Mouse (Mus musculus) forebrain, embryonic 16.5 days (tissue): ENCODE results near the gene Ormdl2. TPM values are rescaled to one million over a fixed set of nuclear protein-coding genes. Genes with fewer than 3 reads are reported as not detected.

Experiments
- ATAC-seq: fragments of 200-750 bp; cut with Nextera tagmentation; 2 replicates; pipeline ENCODE4 v1.8.0; 2017; ENCODE audit warnings: mild to moderate bottlenecking, moderate library complexity
- H3K27ac ChIP-seq: fragments of 300-500 bp; sonication (generic); 2 replicates; pipeline ENCODE4 v1.5.1; 2014; ENCODE audit warnings: low read length, control low read depth
- H3K27me3 ChIP-seq: fragments of 300-500 bp; sonication (generic); replicated peaks from 2 replicates; pipeline ENCODE4 v1.6.1; 2014; ENCODE audit warnings: low read length; ENCODE audit not compliant: control insufficient read depth, insufficient read depth
- H3K36me3 ChIP-seq: fragments of 300-500 bp; sonication (generic); 2 replicates; pipeline ENCODE4 v1.6.1; 2014; ENCODE audit not compliant: control insufficient read depth, insufficient read depth
- H3K4me1 ChIP-seq: fragments of 300-500 bp; sonication (generic); replicated peaks from 2 replicates; pipeline ENCODE4 v1.6.1; 2014; ENCODE audit warnings: low read length; ENCODE audit not compliant: control insufficient read depth, insufficient read depth
- H3K4me2 ChIP-seq: fragments of 300-500 bp; sonication (generic); 2 replicates; pipeline ENCODE4 v1.6.1; 2014; ENCODE audit warnings: mild to moderate bottlenecking, low read length, control low read depth
- H3K4me3 ChIP-seq: fragments of 300-500 bp; sonication (generic); replicated peaks from 2 replicates; pipeline ENCODE4 v1.5.1; 2014; ENCODE audit warnings: mild to moderate bottlenecking, low read length, control low read depth
- H3K9ac ChIP-seq: fragments of 300-500 bp; sonication (generic); replicated peaks from 2 replicates; pipeline ENCODE4 v1.6.1; 2014; ENCODE audit warnings: low read depth, low read length, control low read depth
- H3K9me3 ChIP-seq: fragments of 300-500 bp; sonication (generic); 2 replicates; pipeline ENCODE4 v1.6.1; 2016; ENCODE audit warnings: low read length; ENCODE audit not compliant: control insufficient read depth
- WGBS: fragments of 180-500 bp; shearing (Covaris S2); extraction: QIAGEN DNeasy Blood & Tissue Kit; methylation state at CpG from one replicate; pipeline ENCODE4 v1.1.7; 2014; 5-methylcytosine and 5-hydroxymethylcytosine counted together
- polyA plus RNA-seq: library from polyadenylated mRNA; unstranded; fragments of >200 nt; fragmentation: Nextera tagmentation; extraction: Ambion mirVana; gene quantifications from 2 replicates; pipeline ENCODE4 v1.2.1, GENCODE M21; 2015

Gene Ormdl2
- polyA plus RNA-seq: 20.9 and 22.5 TPM in 2 replicates

DNA sequence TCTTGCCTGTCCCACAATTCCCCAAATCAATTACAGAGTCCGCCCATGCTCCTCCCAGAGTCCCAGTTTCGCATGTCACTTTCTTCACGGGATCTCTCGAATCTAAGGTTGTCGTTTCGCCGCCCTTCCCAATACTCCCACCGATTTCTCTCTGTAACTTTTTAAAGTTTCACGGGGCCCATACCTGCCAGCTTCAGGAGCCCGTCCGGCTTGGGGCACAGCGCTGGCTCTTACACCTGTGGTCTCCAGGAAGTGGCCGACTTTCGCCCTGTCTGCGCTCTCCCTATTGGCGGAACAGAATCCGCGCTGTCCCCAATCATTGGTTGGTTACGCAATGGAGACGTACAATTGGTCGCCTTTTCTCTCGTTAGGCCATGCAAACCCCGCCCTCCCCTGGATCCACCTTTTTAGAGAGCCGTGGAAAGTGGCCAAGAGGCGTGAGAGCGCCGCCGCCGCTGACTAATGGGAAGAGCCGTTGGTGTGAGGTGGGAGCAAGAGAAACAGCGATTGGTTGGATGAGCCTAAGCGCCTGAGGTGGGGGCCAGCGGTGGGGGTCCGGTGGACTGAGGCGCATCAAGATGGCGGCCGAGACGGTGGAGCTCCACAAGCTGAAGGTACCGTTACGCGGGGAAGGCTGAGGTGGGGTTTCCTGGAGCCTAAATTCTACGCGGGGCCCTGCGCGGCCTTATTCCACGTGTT, at the start of gene Ormdl2:
Ormdl2 (minus strand) TSS at position 288 of the 699 bp plus-strand sequence.
- WGBS: under 1% methylated on average over 46 of the region's 46 CpGs

DNA sequence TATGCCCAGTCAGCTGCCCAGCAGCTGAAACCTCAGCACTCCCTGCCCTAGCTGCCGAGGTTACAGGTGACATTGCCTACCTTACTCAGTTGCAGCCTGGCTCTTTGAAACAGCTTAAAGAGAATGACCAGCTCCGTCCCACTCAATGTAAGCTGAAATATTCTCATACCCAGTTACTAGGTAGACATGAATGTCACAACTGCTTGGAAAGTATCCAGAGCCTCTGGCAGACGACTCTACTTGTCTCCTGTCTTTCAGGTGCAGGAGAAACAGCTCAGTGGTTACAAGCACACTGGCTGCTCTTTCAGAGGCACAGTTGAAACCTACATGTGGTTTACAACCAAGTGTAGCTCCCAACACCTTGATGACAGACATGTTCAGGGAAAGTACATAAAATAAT, 48.9 kb upstream of the Ormdl2 start:
- Histone ChIP-seq H3K27me3 (no peaks in the 10 kb centered on the region), H3K4me3 (no peak overlapping the region), H3K9ac (no peak overlapping the region), H3K36me3 (peaks cover 22% of the 10 kb centered on the region), H3K4me1 (no peaks in the 10 kb centered on the region), H3K9me3 (no peaks in the 10 kb centered on the region), H3K4me2 (no peak overlapping the region), H3K27ac (no peak overlapping the region)
- 85% methylated on average over 3 of the region's 3 CpGs for WGBS
- ATAC-seq: no peak

More for the DNA sequence above, at the start of gene Ormdl2:
- peaks cover 15% of the 10 kb centered on the region for H3K36me3 ChIP-seq
- H3K9ac ChIP-seq: peak within 1 kb of the TSS; percentile 77
- no peak within 1 kb of the TSS for H3K27ac ChIP-seq
- no peaks in the 10 kb centered on the region for H3K27me3 ChIP-seq
- H3K4me1 ChIP-seq: peaks cover 16% of the 10 kb centered on the region
- peak within 1 kb of the TSS; percentile 77 for H3K4me2 ChIP-seq
- ATAC-seq: peak; percentile 100
- H3K9me3 ChIP-seq: no peaks in the 10 kb centered on the region
- H3K4me3 ChIP-seq: peak within 1 kb of the TSS; percentile 75

- no peak for ATAC-seq
- Histone ChIP-seq H3K4me1 (no peaks in the 10 kb centered on the region), H3K9me3 (no peaks in the 10 kb centered on the region), H3K4me2 (no peak overlapping the region), H3K27ac (no peak overlapping the region), H3K27me3 (no peaks in the 10 kb centered on the region), H3K9ac (no peak overlapping the region), H3K36me3 (peaks cover 9% of the 10 kb centered on the region), H3K4me3 (no peak overlapping the region)
- WGBS: 84% methylated on average over 1 of the region's 1 CpGs
Observed at GRCm38 (mm10) chr10:128866518-128866917, 45.1 kb upstream of the Ormdl2 start.

DNA sequence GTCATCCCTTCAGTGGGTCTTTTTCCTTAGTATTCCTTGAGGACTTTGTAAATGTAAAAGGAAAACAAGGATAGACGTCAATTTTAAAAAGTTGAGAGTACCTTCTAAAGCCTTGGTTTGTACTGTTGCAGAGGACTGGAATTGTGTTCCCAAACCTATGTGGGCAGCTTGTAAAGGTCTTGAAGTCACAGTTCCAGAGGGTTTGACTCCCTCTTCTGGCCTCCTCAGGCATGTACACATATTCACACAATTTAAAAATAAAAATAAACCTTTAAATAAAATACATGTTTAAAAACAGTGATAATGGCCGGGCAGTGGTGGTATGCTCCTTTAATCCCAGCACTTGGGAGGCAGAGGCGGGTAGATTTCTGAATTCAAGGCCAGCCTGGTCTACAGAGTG, 44.6 kb upstream of the Ormdl2 start:
- Histone ChIP-seq H3K4me1 (no peaks in the 10 kb centered on the region), H3K4me2 (no peak overlapping the region), H3K36me3 (peaks cover 8% of the 10 kb centered on the region), H3K9ac (no peak overlapping the region), H3K27ac (no peak overlapping the region), H3K27me3 (no peaks in the 10 kb centered on the region), H3K9me3 (no peaks in the 10 kb centered on the region), H3K4me3 (no peak overlapping the region)
- WGBS: 90% methylated on average over 3 of the region's 3 CpGs
- ATAC-seq: no peak

DNA sequence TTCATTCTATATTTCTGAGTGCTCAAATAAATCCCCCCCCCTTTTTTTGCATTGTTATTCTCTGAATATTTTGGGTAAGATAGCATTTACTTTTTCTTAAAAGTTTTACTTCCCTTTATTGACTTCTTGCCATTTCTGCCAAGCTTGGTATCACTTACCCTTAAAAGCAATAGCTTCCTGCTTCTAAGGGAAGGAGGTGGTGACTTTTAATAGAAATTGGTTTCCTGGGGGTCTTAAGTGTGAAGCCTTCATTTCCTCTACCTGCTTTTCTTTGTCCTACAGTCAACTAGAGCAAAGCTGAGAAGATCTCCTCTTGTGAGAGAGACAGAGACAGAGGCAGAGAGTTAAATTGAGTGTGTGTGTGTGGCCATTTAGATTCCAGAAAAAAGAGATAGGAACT, 39.7 kb upstream of the Ormdl2 start:
- no peak for ATAC-seq
- no peak overlapping the region for H3K4me3 ChIP-seq
- no peaks in the 10 kb centered on the region for H3K27me3 ChIP-seq
- H3K36me3 ChIP-seq: peaks cover 8% of the 10 kb centered on the region
- H3K4me2 ChIP-seq: no peak overlapping the region
- no peak overlapping the region for H3K9ac ChIP-seq
- H3K4me1 ChIP-seq: no peaks in the 10 kb centered on the region
- H3K9me3 ChIP-seq: no peaks in the 10 kb centered on the region
- H3K27ac ChIP-seq: no peak overlapping the region

DNA sequence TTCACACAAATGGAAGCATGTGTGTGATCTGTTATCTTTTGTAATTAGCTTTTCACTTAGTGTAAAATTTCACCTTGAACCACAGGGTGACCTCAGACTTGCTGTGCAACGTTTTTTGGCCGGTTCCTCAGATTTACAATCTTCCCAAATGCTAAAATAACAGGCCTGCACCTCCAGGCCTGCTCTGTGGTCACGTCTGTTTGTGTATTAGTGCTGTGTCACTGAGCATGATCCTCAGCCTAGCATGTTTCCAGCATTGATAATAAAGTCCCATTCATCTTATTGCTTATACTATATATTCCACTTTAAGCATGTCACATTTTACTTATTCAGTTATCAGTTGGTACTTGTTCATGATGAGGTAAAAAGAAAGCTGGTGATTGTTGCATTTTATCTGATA, 28.9 kb upstream of the Ormdl2 start:
- no peaks in the 10 kb centered on the region for H3K27me3 ChIP-seq
- no peaks in the 10 kb centered on the region for H3K9me3 ChIP-seq
- no peak overlapping the region for H3K9ac ChIP-seq
- no peak overlapping the region for H3K27ac ChIP-seq
- no peaks in the 10 kb centered on the region for H3K4me1 ChIP-seq
- no peak for ATAC-seq
- no peak overlapping the region for H3K4me2 ChIP-seq
- peaks cover 12% of the 10 kb centered on the region for H3K36me3 ChIP-seq
- H3K4me3 ChIP-seq: no peak overlapping the region
- 82% methylated on average over 3 of the region's 3 CpGs for WGBS

- Histone ChIP-seq H3K4me3 (no peak overlapping the region), H3K27me3 (no peaks in the 10 kb centered on the region), H3K4me2 (no peak overlapping the region), H3K36me3 (peaks cover 15% of the 10 kb centered on the region), H3K27ac (no peak overlapping the region), H3K4me1 (no peaks in the 10 kb centered on the region), H3K9me3 (no peaks in the 10 kb centered on the region), H3K9ac (no peak overlapping the region)
- WGBS: 81% methylated on average over 2 of the region's 2 CpGs
- no peak for ATAC-seq
Observed at GRCm38 (mm10) chr10:128848426-128848825, 27.0 kb upstream of the Ormdl2 start.

GRCm38 (mm10) chr10:128846664-128847063, 25.2 kb upstream of the Ormdl2 start:
- WGBS: 98% methylated on average over 4 of the region's 4 CpGs
- H3K27ac ChIP-seq: no peak overlapping the region
- H3K4me2 ChIP-seq: no peak overlapping the region
- H3K4me3 ChIP-seq: no peak overlapping the region
- no peak for ATAC-seq
- H3K27me3 ChIP-seq: no peaks in the 10 kb centered on the region
- no peaks in the 10 kb centered on the region for H3K9me3 ChIP-seq
- H3K9ac ChIP-seq: no peak overlapping the region
- no peaks in the 10 kb centered on the region for H3K4me1 ChIP-seq
- H3K36me3 ChIP-seq: peaks cover 20% of the 10 kb centered on the region

GRCm38 (mm10) chr10:128845516-128845915, 24.1 kb upstream of the Ormdl2 start:
- Histone ChIP-seq H3K9ac (no peak overlapping the region), H3K4me3 (no peak overlapping the region), H3K27me3 (no peaks in the 10 kb centered on the region), H3K36me3 (peaks cover 23% of the 10 kb centered on the region), H3K9me3 (no peaks in the 10 kb centered on the region), H3K4me2 (no peak overlapping the region), H3K4me1 (no peaks in the 10 kb centered on the region), H3K27ac (no peak overlapping the region)
- WGBS: 38% methylated on average over 2 of the region's 2 CpGs
- ATAC-seq: no peak

DNA sequence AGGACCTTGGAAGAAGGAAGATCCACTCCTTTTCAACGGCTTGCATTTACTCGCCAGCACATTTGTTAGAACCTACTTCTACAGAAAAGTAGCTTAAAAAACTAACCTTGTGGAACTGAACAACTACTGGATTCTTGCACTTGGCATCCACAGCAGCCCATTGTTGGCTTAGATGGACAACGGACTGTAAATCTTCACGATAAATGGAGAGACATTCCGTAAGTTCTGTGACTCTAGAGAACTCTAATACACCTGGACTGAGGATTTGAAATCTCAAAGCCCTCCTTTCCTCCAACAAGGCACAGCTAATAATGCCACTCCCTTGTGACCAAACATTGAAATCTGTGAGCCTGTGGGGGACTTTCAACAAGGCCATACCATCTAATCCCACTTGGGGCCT, 21.8 kb upstream of the Ormdl2 start:
- 93% methylated on average over 5 of the region's 5 CpGs for WGBS
- peaks cover 18% of the 10 kb centered on the region for H3K36me3 ChIP-seq
- ATAC-seq: no peak

More for the DNA sequence above, 21.8 kb upstream of the Ormdl2 start:
- Histone ChIP-seq H3K4me2 (no peak overlapping the region), H3K4me1 (no peaks in the 10 kb centered on the region), H3K4me3 (no peak overlapping the region), H3K27ac (no peak overlapping the region), H3K9me3 (no peaks in the 10 kb centered on the region), H3K27me3 (no peaks in the 10 kb centered on the region), H3K9ac (no peak overlapping the region)
